Mouse (Mus musculus) layer of hippocampus, postnatal 25 days (tissue): ENCODE data around the gene Efhc1. TPM values are rescaled to one million over a fixed set of nuclear protein-coding genes. Genes with fewer than 3 reads are reported as not detected.

Source experiments
- DNase-seq, 2 experiments: peaks; one replicate each; pipeline ENCODE4 v3.0.0; 2022; ENCODE audit warnings: mixed read lengths in 2 of 2, low spot score in 1 of 2; ENCODE audit errors: extremely low spot score in 1 of 2
- total RNA-seq, 2 experiments: library from RNA; stranded (reverse); gene quantifications; 2 replicates each; pipeline ENCODE4 v1.2.3; 2021

The Efhc1 gene
- total RNA-seq, 2 experiments from 2014 or later = 1.2 to 1.4 TPM

DNA sequence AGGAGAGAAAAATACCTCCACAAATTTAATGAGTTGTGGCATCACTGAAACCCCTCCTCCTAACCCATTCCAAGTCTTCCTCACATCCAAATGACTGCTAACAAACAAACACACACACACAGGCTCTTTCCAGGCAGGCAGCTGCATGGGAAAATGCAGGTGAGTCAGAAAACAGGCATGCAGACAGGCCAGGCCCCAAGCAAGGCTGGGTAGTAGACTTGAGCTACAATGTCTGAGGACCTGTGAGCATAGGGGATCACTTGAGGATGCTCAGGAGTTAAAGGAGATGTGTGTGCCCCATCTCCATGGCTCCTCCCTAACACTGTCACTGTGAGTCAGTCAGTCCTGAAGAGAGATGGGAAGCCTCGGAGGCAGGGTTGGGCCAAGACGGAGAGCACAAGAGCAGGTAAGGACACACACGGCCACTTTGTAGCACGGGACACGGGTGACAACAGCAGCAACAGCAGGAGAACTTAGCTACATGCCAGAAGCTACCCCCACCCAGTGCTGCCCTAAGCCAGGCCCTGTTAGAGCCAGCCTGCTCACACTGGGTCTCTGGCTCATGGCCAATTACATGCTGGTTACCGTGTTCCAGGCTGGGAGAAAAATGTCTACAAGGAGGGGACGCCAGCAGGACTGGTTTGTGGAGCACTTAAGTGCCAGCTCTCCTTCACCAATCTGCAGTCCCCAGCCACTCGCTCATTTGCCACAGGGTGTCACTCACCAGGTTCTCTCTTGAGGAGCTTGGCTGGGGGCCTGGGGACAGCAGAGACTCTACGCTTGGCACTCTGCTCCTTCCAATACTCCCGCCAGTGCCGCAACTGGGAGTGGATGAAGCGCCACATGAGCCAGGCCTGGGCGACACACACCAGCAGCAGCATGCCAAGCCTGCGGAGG lies 51.1 kb downstream of the Efhc1 start:
- DNase-seq = no peak

GRCm38 (mm10) chr1:21004596-21004995 lies 53.2 kb downstream of the Efhc1 start:
- no peak for DNase-seq

DNA sequence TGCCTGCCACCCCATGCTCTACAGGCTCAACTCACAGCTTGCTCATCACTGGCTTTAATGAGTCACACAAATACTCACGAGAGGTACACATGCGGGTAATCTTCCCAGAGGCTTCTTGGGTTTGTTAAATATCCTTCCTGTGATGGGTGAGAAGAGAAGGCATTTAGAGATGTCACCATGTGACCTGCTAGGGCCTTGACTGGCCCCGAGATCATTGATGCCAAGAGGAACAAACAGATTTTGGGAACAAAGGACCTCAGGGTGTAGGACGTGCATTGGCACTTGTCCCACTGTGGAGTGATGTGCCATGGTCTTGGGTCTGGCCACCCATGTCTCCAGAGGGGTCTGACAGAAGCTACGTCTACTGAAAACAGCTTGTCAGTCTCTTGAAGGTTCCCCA lies 55.3 kb downstream of the Efhc1 start:
- no peak for DNase-seq

- no peak for DNase-seq
These were observed 56.7 kb downstream of the Efhc1 start for GRCm38 (mm10) chr1:21007941-21008701.

DNA sequence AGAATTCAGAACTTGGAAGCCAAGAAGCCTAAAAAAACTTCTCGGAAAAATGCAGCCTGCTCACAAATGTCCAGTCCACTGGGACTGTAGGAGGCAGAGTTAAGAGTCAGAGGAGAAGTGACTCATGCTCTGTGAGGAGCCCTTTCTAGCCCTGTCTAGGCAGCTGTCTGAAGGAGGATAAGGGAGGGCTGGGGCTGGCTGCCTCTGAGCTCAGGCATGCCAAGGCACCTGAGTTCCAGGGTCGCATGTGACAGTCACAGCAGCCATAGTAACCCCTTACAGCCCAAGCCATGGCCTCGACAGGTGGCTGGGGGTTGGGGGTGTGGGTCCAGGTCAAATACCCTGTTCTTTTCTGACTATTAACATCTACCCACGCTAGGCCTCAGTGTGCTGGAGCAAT lies 57.5 kb downstream of the Efhc1 start:
- no peak for DNase-seq

GRCm38 (mm10) chr1:21010282-21010800 lies 58.9 kb downstream of the Efhc1 start:
- DNase-seq = no peak

DNA sequence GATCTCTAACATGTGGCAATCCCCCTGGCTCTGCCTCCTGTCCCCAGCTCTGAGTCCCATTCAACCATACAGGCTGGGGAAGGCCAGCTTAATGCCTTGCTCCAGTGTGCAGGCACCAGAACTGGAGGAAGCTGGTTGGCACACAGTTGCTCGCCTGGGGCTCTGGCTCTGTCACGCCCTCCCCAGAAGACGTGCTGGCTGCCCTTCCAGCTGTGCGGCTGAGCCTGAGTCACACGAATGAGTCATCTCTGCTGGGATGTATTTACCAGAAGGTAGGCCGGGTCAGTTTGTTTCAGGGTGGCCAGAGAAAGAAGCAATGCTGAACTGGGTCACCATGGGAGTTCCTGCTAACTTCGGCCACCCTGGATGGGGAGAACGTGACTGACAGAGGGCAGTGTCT lies 63.0 kb downstream of the Efhc1 start:
- DNase-seq = no peak

- DNase-seq = no peak
These were observed 71.7 kb downstream of the Efhc1 start for GRCm38 (mm10) chr1:21023101-21023500.

- DNase-seq = no peak
These were observed 73.8 kb downstream of the Efhc1 start for GRCm38 (mm10) chr1:21025203-21025602.

DNA sequence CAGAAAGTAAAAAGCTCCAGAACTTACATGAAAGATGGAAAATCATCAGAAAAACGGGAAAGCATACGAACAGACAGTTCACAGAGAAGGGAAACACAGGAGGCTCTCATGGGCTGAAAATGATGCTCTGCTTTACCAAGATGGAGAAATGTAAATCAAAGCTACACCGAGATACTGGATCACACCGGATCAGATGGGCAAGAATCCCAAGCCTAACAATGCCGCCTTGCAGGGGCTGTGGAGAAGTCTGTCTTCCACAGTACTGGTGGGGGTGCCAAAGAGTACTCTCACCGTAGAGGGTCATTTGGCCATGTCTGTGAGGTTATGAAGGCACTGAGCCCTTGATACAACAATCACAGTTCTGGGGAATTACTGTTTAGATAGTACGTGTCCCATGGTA lies 75.1 kb downstream of the Efhc1 start:
- DNase-seq = no peak

GRCm38 (mm10) chr1:21029000-21029399 lies 77.6 kb downstream of the Efhc1 start:
- no peak for DNase-seq

- DNase-seq = no peak
These were observed 80.2 kb downstream of the Efhc1 start for GRCm38 (mm10) chr1:21031650-21032049.

- DNase-seq = no peak
These were observed 81.8 kb downstream of the Efhc1 start for GRCm38 (mm10) chr1:21033065-21033791.

- DNase-seq = no peak
These were observed 82.3 kb downstream of the Efhc1 start for GRCm38 (mm10) chr1:21033792-21034119.

DNA sequence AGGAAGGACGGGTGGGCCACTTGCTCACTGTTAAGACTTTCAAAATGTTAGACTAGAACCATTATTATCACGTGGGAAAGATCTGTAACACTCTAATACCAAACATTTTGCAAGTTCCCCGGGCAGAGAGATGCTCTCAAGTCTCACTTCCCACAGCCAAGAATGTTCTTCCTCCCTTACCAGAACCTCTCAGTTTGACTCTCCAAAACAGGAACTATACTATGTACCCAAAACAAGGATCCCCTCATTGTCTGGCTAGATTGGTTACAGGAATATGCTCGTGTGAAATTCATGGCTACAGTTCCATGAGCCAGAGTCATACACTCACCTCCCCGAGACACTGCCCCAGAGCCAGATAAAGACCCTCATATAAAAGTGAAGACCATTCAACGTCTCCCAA lies 84.5 kb downstream of the Efhc1 start:
- DNase-seq = no peak

DNA sequence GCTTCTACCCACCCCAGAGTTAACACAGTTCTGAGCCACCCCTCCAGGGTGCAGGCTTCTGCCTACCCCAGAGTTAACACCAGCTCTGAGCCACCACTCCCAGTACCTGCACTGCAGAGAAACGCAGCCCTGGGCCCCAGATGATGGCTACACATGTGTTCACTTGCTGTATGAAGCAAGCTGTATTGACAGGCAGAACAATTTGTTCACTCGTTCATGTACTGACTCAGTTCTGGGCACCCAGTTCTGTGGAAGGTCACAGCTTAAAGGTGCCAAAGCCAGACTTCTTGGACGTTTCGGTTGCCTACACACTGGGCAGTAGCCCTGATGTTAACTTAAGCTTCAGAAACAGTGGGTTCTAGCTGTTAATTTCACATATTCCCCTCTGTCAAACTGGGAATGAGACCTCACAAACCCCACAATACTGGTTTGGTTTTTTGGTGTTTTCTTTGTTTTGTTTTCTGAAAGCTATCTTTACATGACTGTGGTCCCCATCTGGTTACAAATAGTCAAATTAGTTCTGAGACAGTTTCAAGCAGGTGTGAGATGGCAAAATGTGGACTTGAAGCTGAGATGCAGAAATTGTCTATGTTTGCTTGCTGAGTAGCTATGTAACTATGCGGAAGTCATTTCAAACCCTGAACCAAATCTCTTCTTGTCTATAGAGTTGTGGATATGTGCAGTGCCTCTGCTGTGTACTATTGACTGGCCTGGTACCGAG lies 86.6 kb downstream of the Efhc1 start:
- no peak for DNase-seq

DNA sequence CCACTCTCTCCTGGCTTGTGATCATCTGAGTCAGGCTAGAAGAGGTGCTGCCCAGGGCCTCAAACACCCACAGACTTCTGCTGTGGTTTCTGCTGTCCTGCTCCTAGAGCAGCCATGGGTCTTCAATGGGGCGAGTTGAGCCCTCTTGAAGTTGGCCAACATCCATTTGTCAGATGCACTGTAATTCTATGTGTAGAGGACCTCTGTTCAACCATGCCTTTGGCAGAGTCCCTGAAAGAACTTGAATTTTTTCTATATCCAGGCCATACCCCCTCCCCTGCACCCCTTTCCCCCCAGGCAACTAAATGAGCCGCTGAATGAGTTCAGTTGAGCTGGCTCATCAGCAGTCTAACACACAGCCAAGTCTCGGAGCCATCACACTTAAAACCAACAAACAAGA lies 88.1 kb downstream of the Efhc1 start:
- DNase-seq = no peak

GRCm38 (mm10) chr1:21040173-21040572 lies 88.7 kb downstream of the Efhc1 start:
- DNase-seq = no peak
